Mouse (Mus musculus) granulocyte monocyte progenitor cell, adult 5-6 weeks (primary cell): ENCODE results near the gene Ctnna3. TPM values are rescaled to one million over a fixed set of nuclear protein-coding genes. Genes with fewer than 3 reads are reported as not detected.
A peak's percentile ranks its signal among the peaks of the same experiment; 100 is the strongest.

Source experiments
- ATAC-seq: replicated peaks from 2 replicates; pipeline ENCODE4 v1.8.0; 2016; ENCODE audit warnings: mild to moderate bottlenecking, moderate TSS enrichment, inconsistent platforms; ENCODE audit not compliant: poor library complexity, severe bottlenecking
- total RNA-seq, 2 experiments: library from RNA; stranded (forward) in 1 of 2; stranded (reverse) in 1 of 2; fragments of 200-712, 200-1000 nt in 1 of 2; fragments of >200 nt in 1 of 2; fragmentation: Nextera tagmentation in 1 of 2; gene quantifications; 2 replicates each; pipeline ENCODE4 v1.2.3; 2014 to 2017

Gene Ctnna3
- total RNA-seq, 2 experiments from 2014 or later = not detected

GRCm38 (mm10) chr10:63676343-63676742 is 246.4 kb downstream of the Ctnna3 start:
- no peak for ATAC-seq

- ATAC-seq = no peak
These were observed 259.3 kb downstream of the Ctnna3 start for GRCm38 (mm10) chr10:63689233-63689632.

DNA sequence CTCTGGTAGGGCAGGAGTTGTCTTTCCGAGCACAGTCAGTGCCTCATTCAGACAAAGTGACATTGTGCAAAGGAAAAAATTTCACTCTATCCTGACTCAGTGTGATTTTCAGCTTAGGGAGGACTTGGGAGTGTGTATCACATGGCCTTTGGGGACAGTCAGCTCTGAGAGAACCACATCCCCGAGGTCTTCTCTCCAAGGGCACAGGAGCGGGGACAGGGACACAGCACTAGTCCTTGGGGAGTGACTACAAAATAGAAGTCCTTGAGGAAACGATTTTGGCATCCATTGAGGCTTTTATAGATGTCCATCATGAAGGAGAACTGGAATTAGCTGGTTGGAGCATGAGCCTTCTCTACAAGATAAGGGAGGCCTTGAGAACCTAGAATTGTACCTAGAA is 259.8 kb downstream of the Ctnna3 start:
- ATAC-seq = no peak

GRCm38 (mm10) chr10:63692039-63692438 is 262.1 kb downstream of the Ctnna3 start:
- peak; percentile 67 for ATAC-seq

- no peak for ATAC-seq
These were observed 280.3 kb downstream of the Ctnna3 start for GRCm38 (mm10) chr10:63710211-63710610.

GRCm38 (mm10) chr10:63712530-63712929 is 282.6 kb downstream of the Ctnna3 start:
- ATAC-seq = no peak

GRCm38 (mm10) chr10:63714151-63714550 is 284.3 kb downstream of the Ctnna3 start:
- no peak for ATAC-seq

GRCm38 (mm10) chr10:63768871-63769270 is 339.0 kb downstream of the Ctnna3 start:
- ATAC-seq = no peak

DNA sequence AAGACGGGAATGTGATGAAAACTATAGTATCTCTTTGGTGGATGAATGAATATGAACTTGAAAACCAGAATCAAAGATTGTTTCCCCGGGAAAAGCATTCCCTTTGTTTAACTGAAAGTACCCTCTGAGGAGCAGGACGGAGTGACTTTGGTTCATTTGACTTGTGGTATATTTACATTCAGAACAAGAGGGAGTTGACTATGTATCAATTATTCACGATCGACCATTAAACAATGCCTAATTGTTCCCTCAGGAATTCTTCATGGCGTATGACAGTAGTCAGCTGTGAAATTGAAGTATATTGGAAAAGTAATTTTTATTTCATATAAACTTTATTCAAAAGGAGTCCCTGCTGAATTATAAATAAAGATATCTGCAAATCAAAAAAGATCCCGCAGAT is 341.8 kb downstream of the Ctnna3 start:
- ATAC-seq = no peak

GRCm38 (mm10) chr10:63772074-63772473 is 342.2 kb downstream of the Ctnna3 start:
- ATAC-seq = no peak

DNA sequence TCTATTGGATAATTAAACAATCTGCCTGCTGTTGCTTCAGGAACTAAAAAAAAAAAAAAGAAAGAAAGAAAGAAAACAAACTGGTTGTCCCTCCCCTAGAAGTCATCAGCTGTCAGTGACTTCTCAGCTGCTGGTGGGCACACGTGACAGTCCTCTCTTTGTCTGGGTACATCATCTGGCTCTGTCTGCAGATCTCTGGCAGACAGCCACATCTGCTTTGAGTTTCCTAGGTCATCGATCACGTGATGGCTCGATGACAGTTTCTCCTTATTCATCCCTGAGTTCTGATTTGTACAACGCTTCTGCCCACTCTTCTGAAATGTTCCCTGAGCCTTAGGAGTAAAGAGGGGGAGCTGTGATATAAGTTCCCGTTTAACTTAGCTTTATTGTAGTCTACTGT is 352.1 kb downstream of the Ctnna3 start:
- no peak for ATAC-seq

DNA sequence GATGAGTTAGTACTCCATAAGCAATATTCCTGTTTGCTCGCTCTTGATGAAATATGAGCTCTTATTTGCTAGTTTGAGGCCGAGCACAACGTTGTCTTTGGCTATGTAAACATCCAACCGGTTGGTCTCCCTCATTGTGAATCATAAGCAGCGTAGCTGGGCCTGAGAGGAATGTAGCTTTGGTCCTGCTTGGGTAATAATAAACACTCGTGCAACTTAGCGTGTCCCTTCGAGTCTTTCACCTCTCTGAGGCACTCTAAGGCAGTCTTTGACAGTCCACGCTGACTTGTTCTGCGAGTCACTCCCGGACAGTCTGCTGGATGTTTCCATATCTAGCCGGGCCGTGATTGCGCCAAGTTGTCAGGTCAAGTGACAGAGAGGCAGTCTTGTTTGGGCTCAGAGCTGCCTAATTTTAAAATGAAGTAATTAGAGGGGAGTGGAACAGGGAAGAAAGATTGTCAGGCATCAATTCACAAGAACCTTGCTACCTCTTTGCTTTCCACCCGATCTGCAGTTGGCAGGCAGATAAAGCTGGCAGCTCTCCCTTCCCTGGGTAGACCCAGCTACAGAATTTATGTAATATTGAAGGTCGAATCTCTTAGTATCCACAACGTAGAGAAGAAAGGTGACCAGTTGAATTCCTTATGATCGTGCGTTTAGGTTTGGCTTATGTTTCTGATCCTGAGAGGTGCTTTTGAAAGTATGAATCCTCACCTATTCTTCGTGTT is 355.1 kb downstream of the Ctnna3 start:
- ATAC-seq = no peak

DNA sequence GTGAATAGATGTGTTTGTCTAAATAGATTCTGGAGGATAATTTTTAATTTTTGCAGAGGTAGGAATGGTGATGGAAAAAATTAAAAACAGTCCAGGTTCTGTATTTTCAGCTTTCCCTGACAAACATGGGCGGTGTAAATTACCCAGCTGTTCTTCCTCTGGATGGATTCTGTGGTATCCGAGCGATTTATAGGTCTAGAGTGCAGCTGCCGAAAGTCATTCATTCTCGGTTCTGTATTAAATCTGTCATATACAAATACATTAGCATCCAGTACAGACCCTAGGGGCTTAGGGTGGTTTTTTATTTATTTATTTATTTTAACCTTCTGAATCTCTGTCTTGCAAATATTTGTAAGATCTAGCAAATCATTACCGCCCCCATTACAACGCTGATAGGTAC is 356.5 kb downstream of the Ctnna3 start:
- no peak for ATAC-seq

- ATAC-seq = no peak
These were observed 374.0 kb downstream of the Ctnna3 start for GRCm38 (mm10) chr10:63803909-63804308.

DNA sequence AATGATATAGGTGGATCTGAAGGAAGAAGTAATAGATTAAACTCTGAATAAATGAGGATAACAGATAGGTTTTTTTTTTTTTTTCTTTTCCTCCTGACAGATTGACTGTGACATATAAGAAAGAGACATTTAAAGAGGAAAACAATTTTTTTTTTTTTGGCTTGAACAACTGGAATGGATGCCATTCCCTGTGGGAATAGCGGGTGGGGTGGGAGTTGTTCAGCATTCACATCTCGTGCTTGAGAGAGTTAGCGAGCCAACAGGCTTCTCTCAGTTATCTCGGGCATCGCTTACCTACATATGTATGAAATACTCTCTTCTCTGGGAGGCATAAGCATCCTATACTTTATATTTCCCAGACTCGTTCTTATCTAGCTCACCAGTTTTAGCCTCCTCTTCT is 375.7 kb downstream of the Ctnna3 start:
- no peak for ATAC-seq

DNA sequence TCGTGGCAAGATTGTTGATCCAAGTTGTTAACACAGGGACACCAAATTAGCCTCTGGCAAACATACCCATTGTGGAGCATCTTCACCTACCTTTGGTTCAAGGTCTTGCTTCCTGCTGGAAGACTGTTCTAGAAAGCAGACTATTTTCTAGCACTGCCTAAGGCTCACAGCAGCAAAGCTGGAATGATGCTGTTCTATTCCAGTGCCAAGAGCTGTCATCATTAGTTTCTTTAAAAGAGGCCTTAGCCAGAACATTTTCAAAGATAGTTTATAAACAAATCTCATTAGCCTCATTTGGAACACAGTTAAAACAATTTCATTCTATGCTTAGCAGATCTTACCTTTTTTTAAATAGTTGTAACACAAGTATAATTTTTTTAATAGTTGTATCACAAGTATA is 376.4 kb downstream of the Ctnna3 start:
- no peak for ATAC-seq

DNA sequence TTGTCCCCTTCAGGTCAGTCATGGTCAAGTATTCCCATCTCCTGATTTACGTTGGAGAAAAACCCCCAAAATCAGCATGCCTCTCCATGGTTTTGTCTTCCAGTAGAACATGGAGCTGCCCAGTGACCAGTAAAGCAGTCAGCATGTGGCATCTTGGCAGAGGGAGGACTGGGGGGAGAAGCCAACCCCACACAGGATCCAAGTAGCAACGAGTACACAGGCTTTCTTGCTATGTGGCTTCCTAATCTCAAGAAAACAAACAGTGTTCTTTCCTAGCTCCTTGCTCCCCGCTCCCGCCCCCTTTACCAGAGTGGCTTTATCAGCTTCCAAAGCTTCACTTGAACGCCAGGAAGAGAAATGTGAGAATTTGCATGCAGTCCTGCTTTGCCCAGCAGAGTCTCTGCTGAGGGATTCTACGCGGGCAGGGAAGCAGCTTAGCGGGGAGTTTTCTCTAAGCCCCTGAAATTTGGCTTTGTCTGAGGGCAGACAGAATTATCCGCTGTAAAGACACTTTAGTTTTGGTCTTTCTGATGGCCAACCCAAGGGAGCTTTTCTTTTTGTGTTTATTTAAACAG is 380.2 kb downstream of the Ctnna3 start:
- ATAC-seq = no peak

GRCm38 (mm10) chr10:63839011-63839410 is 409.1 kb downstream of the Ctnna3 start:
- no peak for ATAC-seq

GRCm38 (mm10) chr10:63851946-63852345 is 422.0 kb downstream of the Ctnna3 start:
- no peak for ATAC-seq

DNA sequence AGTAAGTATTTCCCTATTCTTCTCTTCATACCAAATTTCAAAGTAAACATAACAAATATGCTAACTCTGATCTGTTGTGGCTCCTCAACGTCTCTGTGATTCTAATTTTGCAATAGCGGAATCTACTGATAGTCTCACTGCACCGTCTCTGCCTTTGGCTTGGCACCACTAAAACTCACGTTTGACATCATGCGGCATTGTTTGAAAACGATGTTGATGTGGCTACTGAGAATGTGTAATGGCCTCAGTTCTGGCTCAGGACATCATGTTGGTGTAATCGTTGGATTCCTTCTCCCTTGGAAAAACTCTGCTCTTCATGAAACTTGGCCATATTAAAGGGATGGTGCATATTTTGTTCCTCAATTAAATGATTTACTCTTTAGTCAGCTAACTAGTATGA is 439.2 kb downstream of the Ctnna3 start:
- ATAC-seq = no peak

GRCm38 (mm10) chr10:63880462-63880903 is 450.6 kb downstream of the Ctnna3 start:
- ATAC-seq = no peak

DNA sequence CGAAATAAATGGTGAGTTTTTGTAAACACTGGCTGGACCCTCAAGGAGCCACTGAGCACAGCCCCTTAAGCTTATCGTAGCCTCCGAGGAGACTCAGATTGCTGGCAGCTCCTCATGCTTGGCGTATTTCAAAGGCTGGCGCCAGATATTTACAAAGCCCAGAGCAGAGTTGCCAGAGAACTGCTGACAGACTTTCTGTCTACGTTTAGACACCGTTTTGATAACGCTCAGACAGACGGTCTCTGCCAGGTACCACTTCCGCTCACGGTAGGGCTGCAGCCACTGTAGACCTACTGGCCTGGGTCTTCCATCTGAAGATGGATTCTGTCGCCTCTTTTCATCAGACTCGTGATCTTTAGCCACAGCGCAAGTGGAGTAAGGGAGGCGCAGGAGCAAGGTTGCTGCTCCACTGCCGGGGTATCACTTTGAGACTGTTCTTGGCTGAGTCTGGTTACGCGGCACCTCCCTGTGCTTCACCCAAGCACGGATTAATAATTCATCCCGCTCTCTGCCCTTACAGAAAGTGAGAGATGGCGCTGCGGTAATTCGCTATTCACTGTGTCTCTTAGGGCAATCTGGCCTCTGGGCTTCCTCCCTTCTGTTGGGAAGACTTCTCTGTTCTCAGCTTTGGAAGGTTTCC is 456.7 kb downstream of the Ctnna3 start:
- no peak for ATAC-seq
